Mouse (Mus musculus) urinary bladder, postnatal 14 days (tissue): ENCODE measurements around the gene Mum1.

Experiments
- DNase-seq: peaks from one replicate; pipeline ENCODE4 v3.0.0; 2021; ENCODE audit warnings: low spot score

The Mum1 gene

GRCm38 (mm10) chr10:80226416-80227165, at the start of gene Mum1:
Gene Mum1 (plus strand): TSS chr10:80226434.
- DNase-seq = peak; percentile 99

- no peak for DNase-seq
These were observed 48.6 kb upstream of the Mum1 start for GRCm38 (mm10) chr10:80177441-80178279.

- DNase-seq = peak; percentile 51
These were observed 46.9 kb upstream of the Mum1 start, which contains the start of gene Efna2 for GRCm38 (mm10) chr10:80179068-80180051. Gene Efna2 (plus strand): TSS chr10:80179482.

GRCm38 (mm10) chr10:80180288-80180687, 45.9 kb upstream of the Mum1 start:
- DNase-seq = no peak

GRCm38 (mm10) chr10:80180823-80181222, 45.4 kb upstream of the Mum1 start:
- DNase-seq = no peak

GRCm38 (mm10) chr10:80182547-80182946, 43.7 kb upstream of the Mum1 start:
- DNase-seq = no peak

- no peak for DNase-seq
These were observed 39.6 kb upstream of the Mum1 start for GRCm38 (mm10) chr10:80186649-80187048.

- DNase-seq = no peak
These were observed 38.5 kb upstream of the Mum1 start for GRCm38 (mm10) chr10:80187739-80188138.

- no peak for DNase-seq
These were observed 37.7 kb upstream of the Mum1 start for GRCm38 (mm10) chr10:80188453-80189024.

- DNase-seq = no peak
These were observed 36.2 kb upstream of the Mum1 start for GRCm38 (mm10) chr10:80189999-80190398.

GRCm38 (mm10) chr10:80190491-80191051, 35.7 kb upstream of the Mum1 start:
- DNase-seq = no peak

- DNase-seq = no peak
These were observed 32.3 kb upstream of the Mum1 start for GRCm38 (mm10) chr10:80193976-80194375.

- DNase-seq = no peak
These were observed 31.8 kb upstream of the Mum1 start for GRCm38 (mm10) chr10:80194441-80194840.

GRCm38 (mm10) chr10:80196167-80196566, 30.1 kb upstream of the Mum1 start:
- no peak for DNase-seq

- DNase-seq = no peak
These were observed 29.3 kb upstream of the Mum1 start for GRCm38 (mm10) chr10:80196778-80197581.

GRCm38 (mm10) chr10:80199440-80200008, 26.7 kb upstream of the Mum1 start:
- peak; percentile 85 for DNase-seq

- DNase-seq = no peak
These were observed 25.7 kb upstream of the Mum1 start for GRCm38 (mm10) chr10:80200485-80200884.

- no peak for DNase-seq
These were observed 22.2 kb upstream of the Mum1 start for GRCm38 (mm10) chr10:80204055-80204454.

- DNase-seq = no peak
These were observed 19.0 kb upstream of the Mum1 start for GRCm38 (mm10) chr10:80207201-80207600.

GRCm38 (mm10) chr10:80207676-80208075, 18.6 kb upstream of the Mum1 start:
- DNase-seq = no peak
